Mouse (Mus musculus) c-Kit-positive CD71-positive TER-119-negative erythroid progenitor cells, embryonic 14.5 days (primary cell): ENCODE data around the gene Gm340.

ENCODE experiments used
- DNase-seq: peaks from one replicate; pipeline ENCODE4 v3.0.0-alpha.2; 2013; ENCODE audit warnings: low read depth

The Gm340 gene

GRCm38 (mm10) chr19:41613325-41614087, 31.3 kb downstream of the Gm340 start:
- DNase-seq, result no peak

DNA sequence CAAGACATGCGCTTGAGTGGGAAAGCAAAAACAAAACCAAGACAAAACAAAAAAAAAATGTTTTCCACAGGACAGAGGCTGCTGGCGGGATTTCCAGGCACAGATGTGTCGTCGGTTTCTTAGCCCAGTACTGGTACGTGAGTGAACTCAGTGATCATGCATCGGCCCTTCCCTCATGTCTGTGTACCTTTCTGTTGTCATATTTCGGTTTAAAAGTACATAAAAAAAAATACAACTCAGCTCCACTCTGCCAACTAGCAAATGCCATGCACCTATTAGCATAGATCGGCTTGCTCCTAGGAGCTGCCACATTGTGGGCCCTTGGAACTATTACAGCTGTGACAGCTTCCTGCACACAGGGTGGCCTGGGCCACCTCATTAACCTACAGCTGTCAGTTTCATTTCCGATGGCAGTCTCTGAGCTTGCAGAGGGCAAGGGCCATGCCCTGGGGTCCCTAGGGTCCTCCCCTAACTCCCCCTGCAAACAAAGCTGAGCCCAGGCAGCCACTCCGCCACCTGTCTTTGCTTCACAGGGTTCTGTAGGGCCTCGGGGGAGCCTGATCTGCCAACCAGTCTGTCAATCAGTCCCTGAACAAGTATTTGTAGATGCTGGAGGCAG, 33.5 kb downstream of the Gm340 start:
- no peak for DNase-seq

GRCm38 (mm10) chr19:41616274-41616673, 34.1 kb downstream of the Gm340 start:
- DNase-seq, result no peak

DNA sequence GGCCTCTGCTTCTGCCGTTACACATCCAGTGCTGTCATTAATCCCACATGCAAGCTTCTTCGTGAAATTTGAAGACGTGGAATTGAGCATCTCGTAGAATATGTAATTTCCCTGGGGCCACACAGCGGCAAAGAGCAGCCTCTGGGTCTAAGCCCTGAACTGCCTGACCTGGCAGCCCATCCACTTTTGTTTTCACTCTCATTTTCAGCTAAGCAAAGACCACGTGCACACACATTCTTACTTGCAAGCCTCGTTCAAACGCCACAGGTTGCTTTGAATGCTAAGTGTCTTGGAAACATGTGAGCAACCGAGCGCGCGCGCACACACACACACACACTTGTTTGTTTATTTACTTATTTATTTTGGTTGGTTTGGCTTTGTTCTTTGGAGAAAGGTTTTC, 34.9 kb downstream of the Gm340 start:
- no peak for DNase-seq

DNA sequence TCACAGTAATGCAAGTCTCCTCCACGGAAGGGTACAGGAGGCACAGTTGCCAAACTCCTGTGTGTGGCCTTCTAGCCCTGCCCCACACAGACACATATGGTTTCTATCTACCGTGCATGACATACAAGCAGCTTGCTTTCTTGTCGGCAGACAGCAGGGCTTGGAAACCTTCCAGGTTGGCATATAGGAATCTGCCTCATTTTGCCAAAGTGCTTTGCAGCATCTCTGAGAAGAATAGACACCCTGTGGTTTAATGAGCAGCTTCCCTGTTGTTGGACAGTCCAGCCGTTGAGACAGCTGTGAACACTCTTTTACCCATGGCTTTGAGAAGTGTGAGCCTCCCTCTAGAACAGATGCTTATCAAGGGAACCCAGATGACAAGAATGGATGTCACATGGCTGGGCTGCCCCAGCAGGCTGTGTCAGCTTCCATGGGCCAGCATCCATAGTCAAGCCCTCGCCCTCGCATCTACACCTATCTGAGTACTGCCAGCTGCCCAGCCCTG, 36.0 kb downstream of the Gm340 start:
- no peak for DNase-seq

GRCm38 (mm10) chr19:41618771-41619385, 36.7 kb downstream of the Gm340 start:
- no peak for DNase-seq

GRCm38 (mm10) chr19:41620366-41621092, 38.4 kb downstream of the Gm340 start:
- no peak for DNase-seq

DNA sequence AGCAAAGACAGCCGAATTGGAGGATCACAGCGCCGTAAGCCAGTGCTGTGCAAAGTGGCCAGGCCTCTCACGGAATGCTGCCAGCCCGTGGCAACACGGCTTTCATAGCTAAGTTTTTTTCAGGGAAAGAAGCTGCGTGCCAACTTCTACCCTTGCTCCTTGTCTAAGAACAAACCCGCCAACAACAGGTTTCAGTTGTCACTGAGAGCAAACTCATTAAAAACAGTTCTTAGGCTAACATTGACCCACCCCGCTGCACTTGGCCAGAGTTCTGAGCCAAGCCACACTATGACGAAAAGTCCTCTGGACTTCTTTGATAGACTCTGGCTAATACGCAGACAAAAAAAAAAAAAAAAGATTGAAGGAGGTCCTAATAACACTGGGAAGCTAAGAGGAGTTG, 46.8 kb downstream of the Gm340 start:
- DNase-seq, result no peak

GRCm38 (mm10) chr19:41629532-41629931, 47.4 kb downstream of the Gm340 start:
- DNase-seq, result peak; percentile 23

GRCm38 (mm10) chr19:41634099-41634498, 51.9 kb downstream of the Gm340 start:
- DNase-seq, result no peak

GRCm38 (mm10) chr19:41634999-41635398, 52.8 kb downstream of the Gm340 start:
- no peak for DNase-seq
